Mouse (Mus musculus): ENCODE data around the gene Gorasp2.

Gorasp2 gene

DNA sequence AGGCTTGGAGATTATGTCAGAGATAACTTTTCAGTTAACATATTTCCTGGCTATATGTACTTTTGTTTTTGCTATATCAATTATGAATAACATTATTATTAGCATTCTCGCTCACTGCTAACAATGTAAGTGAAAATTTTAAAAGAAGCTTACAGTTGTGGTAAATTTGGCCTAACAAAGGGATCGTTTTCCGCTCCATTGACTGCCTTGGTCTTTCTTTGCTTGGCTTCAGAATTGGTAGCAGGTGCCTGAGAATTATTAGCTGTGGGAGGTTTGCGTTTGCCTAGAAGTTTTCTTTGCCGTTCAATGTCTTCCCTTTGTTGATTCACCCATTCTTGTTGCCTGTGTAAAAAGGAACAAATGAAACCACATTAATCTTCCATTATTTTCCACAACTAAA, 80.5 kb downstream of the Gorasp2 start:
- in situ Hi-C loops (cut with MboI, MseI): no loop called here

DNA sequence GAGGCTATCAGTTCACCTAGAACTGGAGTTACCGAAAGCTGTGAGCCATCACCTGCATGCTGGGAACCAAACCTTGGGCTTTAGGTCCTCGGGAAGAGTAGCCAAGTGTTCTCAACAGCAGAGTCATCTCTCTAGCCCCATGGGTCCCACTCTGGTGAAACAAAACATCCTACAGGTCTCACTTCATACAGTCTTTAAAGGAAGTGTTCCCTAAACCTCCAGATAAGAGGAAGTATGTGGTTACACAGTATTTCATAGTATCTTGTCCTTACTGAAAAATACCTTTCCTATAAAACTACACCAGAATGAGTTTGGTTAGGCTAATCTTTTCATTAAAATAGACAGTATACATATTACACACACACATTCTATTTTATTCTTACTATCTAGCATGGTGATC, 81.2 kb downstream of the Gorasp2 start:
- in situ Hi-C loops (cut with MboI, MseI): no loop called here

DNA sequence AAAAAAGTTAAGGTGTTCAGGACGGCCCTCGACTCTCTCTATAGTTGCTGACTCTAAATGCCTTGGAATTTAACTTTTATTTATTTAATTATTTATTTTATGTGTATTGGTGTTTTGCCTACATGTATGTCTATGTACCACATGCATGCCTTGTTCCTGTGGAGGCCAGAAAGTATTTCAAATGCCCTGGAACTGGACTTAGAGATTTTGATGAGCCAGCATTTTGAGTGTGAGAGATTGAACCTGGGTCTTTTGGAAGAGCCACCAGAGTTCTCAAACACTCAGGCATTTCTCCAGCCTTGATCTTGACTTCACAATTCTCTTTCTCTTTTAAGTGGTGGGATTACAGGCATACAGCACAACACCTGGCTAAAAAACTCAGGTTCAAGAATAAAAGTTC, 90.3 kb downstream of the Gorasp2 start:
- in situ Hi-C loops (cut with MboI, MseI): no loop called here

DNA sequence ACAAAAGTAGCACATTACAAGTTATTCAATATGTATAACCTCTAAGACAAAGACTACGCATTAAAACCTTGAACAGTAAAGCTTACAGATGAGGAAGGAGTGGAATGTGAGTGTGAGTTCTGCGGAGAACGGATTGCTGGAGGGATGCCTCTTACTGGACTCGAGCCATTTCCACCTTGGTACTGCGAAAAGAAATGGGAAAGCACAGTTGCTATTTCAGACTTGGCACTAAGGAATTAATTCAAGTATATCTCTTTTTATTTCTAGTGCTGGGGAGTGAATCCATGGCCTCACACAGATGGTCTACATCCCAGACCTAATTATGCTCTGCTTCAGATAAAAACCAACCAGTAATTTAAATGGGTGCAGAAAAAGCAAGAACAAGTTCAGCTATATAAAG, 90.8 kb downstream of the Gorasp2 start:
- in situ Hi-C loops (cut with MboI, MseI): no loop called here

Data from T-helper 17 cell (primary cell).